Mouse (Mus musculus): ENCODE data around the gene Brwd3.

Gene Brwd3

DNA sequence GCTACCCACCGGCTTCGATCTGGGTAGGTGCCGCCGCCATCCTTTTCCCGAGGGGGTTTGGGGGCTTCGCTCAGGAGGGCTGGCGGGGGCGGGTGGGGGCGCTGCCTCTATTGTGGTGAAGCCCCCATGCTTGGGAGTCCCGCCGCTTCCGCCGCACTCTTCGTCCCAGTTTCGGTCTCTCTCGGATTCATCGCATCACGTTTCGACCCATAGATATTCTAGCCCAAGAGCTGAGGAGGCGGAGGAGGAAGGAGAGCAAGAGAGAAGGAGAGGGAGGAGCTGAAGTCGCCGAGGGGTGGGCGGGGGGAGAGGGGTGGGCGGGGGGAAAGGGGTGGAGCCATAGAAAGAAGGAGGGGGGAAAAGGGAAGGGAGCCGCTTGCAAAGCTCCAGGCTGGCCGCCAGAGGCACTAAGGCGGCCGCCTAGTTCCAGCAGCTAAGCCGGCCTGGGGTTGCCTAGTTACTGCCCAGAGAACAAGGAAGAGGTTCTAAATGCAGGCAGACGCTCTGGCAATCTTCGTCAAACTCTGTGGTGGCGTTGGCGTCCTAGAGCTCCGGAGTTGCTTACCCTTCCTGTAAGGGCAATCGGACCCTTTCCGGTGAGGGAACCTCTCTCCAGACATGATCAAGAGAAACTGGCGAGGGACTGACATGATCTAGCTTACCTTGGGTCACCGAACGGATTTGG lies at the start of gene Brwd3:
Gene Brwd3, minus strand, starts transcription at position 283 of the 685 bp plus-strand sequence.
- DNase-seq (ENCODE audit: low read depth, low spot score) = peak; percentile 57

DNA sequence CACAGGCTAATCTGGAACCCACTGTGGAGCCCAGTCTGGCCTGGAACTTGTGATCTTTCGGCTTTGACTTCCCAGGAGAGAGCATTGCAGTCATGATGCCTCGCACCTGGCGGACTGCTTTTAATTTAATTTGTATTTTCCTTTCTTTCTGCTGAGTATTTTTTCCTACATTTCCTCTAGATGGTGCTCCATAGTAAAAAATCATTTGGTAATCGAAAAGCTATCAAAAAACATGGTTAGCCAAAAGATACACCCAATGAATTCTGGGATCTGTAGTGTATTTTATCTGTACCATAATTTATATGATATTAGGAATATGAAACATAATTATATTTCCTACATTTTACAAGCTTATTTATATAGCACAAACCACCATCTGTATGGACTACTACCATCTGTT lies 28.5 kb upstream of the Brwd3 start:
- DNase-seq (ENCODE audit: low read depth, low spot score) = no peak

- no peak for DNase-seq (ENCODE audit: low read depth, low spot score)
Measured at GRCm38 (mm10) chrX:108842705-108843104, 8.5 kb upstream of the Brwd3 start.

DNA sequence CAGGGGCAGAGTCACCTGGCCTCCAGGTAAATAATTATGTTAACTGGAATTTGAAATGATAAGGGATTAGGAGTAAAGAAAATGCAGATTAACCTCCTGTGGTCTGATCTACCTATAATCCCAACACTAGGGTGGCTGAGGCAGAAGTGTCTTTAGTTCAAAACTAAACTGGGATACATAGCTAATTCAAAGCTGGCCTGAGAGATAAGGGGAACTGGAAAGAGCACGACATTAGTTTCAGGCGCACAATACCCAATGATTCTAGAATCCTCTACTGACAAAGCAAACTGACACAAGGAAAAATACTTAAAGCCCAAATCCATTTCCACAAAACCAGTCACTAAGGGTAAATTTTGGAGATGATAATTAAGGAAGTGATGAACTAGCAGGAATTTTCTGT lies 2.2 kb upstream of the Brwd3 start:
- no peak for DNase-seq (ENCODE audit: low read depth, low spot score)

- no peak for DNase-seq (ENCODE audit: low read depth, low spot score)
Measured at GRCm38 (mm10) chrX:108835233-108835632, 1.1 kb upstream of the Brwd3 start.

GRCm38 (mm10) chrX:108833381-108834020 lies 671 bp downstream of the Brwd3 start:
- DNase-seq (ENCODE audit: low read depth, low spot score) = peak; percentile 2

DNA sequence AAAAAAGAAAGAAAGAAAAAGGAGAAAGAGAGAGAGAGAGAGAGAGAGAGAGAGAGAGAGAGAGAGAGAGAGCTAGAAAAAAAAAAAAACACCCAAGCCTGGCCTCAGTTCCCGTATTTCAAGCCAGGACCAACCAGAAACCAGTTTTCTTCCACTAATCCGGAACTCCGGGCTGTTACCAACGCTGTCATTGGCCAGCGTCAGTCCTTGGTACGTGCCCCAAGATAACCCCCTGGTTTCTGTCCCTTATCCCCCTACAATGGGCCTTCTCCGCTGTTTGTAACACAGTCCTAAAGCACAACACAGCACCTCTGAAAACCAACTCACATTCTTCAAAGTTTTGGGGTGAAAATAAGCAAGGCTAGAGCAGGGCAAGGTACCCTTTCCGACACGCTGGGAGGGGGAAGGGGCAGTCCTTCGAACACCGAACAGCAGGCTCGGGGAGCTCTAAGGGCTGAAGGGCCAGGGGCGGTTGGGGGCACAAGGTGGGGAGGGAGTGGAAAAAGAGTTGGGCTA lies 1.4 kb downstream of the Brwd3 start:
- peak; percentile 68 for DNase-seq (ENCODE audit: low read depth, low spot score)

- DNase-seq (ENCODE audit: low read depth, low spot score) = no peak
Measured at GRCm38 (mm10) chrX:108831231-108831630, 2.9 kb downstream of the Brwd3 start.

DNA sequence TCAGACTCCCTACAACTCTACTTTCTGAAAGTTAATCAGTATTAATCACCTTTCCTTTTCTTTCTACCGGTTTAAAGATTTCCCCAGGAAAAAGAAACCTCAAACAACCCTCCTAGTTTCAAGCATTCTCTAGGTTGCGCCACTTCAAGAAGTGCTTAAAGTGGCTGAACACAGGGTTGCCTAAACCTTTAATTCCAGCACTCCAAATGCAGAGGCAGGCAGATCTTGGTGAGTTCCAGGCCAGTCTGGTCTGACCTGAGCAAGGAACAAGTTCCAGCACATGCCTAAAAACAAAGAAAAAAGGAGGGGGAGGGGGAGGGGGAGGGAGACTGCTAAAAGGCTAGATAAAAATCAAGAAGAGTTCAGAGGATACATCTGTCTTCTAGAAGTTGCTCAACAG lies 6.1 kb downstream of the Brwd3 start:
- no peak for DNase-seq (ENCODE audit: low read depth, low spot score)

GRCm38 (mm10) chrX:108797268-108797667 lies 36.9 kb downstream of the Brwd3 start:
- DNase-seq (ENCODE audit: low read depth, low spot score) = no peak

GRCm38 (mm10) chrX:108783724-108784123 lies 50.4 kb downstream of the Brwd3 start:
- DNase-seq (ENCODE audit: low read depth, low spot score) = no peak

GRCm38 (mm10) chrX:108731755-108732154 lies 102.4 kb downstream of the Brwd3 start:
- DNase-seq (ENCODE audit: low read depth, low spot score) = no peak

DNA sequence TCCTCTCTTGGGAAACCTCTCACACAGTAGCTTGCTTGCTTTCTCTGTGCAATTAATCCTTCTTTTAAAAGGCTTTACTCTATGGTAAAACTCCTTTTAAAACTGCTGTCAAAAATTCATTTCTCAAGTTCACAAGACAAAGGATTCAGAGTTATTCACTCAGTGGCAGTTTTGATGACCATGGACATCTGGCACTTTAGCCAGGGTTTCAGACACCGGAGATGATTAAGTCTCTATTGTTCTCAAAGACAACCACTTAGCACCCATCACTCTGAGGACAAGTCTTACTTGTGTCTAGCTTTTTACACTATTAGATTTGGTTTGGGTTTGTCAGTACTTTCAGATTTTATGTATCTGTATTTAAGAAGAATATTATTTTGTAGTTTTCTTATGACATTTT lies 104.6 kb downstream of the Brwd3 start:
- no peak for DNase-seq (ENCODE audit: low read depth, low spot score)

GRCm38 (mm10) chrX:108729068-108729467 lies 105.1 kb downstream of the Brwd3 start:
- DNase-seq (ENCODE audit: low read depth, low spot score) = no peak

- DNase-seq (ENCODE audit: low read depth, low spot score) = no peak
Measured at GRCm38 (mm10) chrX:108728334-108728733, 105.8 kb downstream of the Brwd3 start.

DNA sequence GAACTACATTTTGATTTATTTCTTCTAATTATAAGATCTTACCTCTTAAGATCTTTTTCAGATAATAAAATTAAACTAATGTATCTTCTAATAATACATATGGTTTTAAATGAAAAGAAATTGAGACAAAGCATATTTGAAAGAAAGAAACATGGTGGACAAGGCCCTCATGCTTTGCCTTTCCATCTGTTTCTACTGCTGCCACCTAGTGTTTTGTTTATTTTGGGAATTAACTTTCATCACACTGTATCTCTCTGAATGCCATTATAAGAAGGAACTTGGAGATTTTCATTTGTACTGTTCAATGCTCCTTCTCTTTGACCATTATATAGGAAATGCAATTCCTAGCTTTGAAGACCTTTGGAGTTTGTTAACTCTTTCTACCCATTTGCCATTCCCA lies 109.9 kb downstream of the Brwd3 start:
- no peak for DNase-seq (ENCODE audit: low read depth, low spot score)

DNA sequence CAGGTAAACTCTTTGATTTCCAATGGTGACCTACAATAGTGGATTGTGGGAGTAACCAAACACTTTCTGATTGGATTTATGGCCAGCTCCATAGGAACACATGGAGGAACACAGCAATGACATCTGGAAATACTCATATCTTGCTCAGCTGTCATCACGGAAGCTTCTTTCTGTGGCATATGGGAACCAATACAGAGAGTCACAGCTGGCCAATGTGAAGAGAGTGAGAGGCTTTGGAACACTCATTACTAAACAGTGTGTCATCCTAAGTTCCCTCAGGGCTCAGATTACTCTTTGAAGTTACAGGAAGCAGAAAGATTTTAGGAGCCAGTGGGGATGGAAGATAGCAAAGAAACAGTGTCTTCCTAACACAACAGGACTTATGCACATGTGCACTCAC lies 111.7 kb downstream of the Brwd3 start:
- DNase-seq (ENCODE audit: low read depth, low spot score) = no peak

- DNase-seq (ENCODE audit: low read depth, low spot score) = no peak
Measured at GRCm38 (mm10) chrX:108704312-108704711, 129.9 kb downstream of the Brwd3 start.

Data from embryo, embryonic 11.5 days (tissue).